Mouse (Mus musculus): ENCODE measurements around the gene Sec14l2.

- TF ChIP-seq POLR2A (IDR thresholded peaks at IDR 0.05; ENCODE audit: borderline replicate concordance, extremely low read depth, insufficient read depth, insufficient read length, poor library complexity, severe bottlenecking) (no peak), CTCF (IDR thresholded peaks at IDR 0.05; ENCODE audit: borderline replicate concordance, extremely low read depth, insufficient read depth, insufficient read length) (peak; percentile 8; the same call in 1 of the 2 replicates)
Measured at GRCm38 (mm10) chr11:4095171-4096053, 27.8 kb downstream of the Sec14l2 start, which contains the start of gene Mtfp1.

Measured in brain, embryonic 14.5 days (tissue).